Mouse (Mus musculus): ENCODE measurements around the gene Arhgdib.

The Arhgdib gene

DNA sequence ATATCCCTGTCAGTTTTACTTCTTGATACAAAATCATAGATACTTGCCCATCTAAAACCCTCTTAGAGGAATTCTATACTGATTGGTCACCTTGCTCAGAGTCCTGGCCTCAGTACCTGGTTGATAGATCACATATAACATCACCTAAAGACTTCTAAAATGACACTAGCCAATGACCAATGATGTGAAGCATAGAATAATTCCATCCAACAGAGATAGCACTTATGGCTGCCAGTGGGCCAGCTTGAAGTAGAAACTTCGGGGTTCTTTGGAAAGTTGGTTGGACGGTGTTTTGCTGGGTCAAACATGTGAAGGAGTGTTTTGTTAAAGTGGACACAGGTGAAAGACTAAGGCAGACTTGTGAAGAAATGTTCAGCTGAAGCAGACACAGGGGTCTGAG, 8.5 kb upstream of the Arhgdib start:
- no peak for DNase-seq (ENCODE audit: low read depth, low spot score)

DNA sequence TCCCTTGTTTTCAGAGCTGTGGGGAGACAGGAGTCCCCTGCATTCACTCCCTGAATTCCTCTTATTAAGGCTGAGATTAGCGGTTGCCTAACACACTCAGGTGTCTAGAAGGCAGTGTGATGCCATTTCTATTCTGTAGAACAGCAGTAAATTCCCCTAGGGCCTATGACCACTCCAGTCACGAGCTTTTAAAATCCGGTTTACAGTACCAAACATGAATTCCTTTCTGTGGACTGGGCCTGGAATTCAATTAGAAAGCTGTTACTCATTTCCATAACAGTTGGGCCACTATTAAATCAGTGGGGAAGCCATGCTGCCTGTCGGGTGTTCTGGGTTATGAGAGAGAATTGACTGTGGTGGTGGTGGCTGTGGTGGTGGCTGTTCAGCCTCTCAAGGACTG, 6.0 kb upstream of the Arhgdib start:
- no peak for DNase-seq (ENCODE audit: low read depth, low spot score)

DNA sequence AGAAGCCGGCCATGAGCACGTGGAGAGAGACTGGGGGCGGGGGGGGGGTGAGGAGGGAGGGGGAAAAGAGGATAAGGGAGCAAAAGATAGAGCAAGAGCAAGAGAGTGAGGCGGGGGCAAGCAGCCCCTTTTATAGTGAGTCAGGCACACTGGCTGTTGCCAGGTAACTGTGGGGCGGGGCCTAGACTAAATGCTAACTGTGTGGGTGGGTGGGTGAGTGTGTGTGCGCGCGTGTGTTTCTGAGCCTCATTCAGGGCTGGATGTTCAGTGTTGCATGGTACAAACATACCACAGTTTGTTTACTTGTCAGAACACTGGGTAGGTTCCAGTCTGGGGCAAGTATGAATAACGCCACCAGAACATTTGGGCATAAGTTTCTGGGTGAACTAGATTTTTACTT, 5.2 kb upstream of the Arhgdib start:
- no peak for DNase-seq (ENCODE audit: low read depth, low spot score)

GRCm38 (mm10) chr6:136946241-136946640, 4.5 kb upstream of the Arhgdib start:
- no peak for DNase-seq (ENCODE audit: low read depth, low spot score)

- no peak for DNase-seq (ENCODE audit: low read depth, low spot score)
Measured at GRCm38 (mm10) chr6:136944511-136944910, 2.8 kb upstream of the Arhgdib start.

GRCm38 (mm10) chr6:136943392-136943791, 1.7 kb upstream of the Arhgdib start:
- DNase-seq (ENCODE audit: low read depth, low spot score): no peak

DNA sequence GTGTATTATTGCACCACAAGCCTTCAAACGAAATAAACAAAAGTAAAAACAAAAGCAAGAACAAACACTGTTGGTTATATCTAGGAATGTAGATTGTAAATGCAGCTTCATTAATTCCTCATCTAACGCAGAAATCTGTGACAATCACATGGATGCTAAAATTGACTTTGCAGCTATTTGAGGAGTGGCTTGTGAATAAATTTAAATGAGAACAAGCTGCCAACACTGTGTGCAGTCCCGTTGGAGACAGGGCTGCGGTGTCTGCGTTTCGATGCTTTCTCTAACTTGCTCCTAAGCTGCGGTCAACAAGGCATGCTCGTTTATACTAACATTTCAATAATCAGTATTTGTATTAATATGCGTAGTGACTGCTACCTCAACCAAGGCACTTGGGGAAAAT, 581 bp upstream of the Arhgdib start:
- DNase-seq (ENCODE audit: low read depth, low spot score): no peak

GRCm38 (mm10) chr6:136940188-136940960, 1.3 kb downstream of the Arhgdib start:
- DNase-seq (ENCODE audit: low read depth, low spot score): no peak

DNA sequence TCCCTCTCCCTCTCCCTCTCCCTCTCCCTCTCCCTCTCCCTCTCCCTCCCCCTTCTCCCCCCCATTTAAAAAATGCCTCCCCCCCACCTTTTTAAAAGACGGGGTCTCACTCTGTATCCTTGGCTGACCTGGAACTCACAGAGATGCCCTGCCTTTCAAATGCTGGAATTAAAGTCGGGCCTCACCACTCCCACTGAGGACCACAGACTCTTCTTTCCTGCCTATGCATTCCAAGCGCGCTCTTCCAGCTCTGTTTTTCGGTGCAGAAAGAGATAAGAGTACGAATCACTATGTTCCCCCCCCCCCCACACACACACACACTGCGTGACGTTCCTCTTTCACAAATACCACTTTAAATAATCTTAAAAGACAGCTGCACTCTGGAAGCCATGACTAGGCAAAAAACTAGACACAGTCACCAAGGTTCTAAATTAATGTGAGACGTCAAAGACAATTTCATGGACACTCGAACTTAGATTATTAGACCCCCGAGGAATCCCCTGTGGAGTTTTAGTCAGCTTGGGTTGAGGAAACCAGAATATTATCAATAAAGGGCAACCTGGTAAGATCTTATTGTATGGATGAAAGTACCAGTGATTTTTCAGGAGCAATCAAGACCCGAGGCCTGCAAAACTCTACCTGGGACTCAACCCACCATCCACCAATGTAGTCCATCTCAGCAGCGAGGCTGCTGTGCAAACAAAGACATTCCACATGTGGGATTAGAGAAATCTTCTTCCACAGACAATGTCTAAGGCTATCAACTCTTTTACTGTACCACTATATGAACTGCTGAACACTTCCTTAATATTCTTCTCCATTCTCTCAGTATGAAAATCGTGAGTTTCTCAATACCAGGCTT, 2.1 kb downstream of the Arhgdib start:
- no peak for DNase-seq (ENCODE audit: low read depth, low spot score)

GRCm38 (mm10) chr6:136938331-136939126, 3.2 kb downstream of the Arhgdib start:
- DNase-seq (ENCODE audit: low read depth, low spot score): no peak

DNA sequence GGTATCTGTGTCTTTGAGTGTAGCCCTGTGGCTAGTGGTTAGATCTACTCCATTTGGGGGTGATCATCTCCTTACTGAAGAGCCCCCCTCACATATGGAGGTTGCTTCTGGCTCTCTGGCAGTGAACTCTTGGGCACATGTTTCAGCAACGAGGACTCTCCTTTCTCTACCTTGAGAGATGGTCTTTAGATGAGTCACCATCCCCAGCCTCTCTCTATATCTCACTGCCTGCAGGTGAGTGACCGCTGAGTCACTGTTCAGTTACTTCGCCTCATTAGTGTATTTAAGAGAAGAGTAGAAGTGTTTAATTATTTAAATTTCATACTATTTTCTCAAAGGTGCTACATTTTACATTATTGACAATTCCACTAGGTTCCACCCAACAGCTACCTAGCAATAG, 4.6 kb downstream of the Arhgdib start:
- no peak for DNase-seq (ENCODE audit: low read depth, low spot score)

- no peak for DNase-seq (ENCODE audit: low read depth, low spot score)
Measured at GRCm38 (mm10) chr6:136936361-136936760, 5.3 kb downstream of the Arhgdib start.

DNA sequence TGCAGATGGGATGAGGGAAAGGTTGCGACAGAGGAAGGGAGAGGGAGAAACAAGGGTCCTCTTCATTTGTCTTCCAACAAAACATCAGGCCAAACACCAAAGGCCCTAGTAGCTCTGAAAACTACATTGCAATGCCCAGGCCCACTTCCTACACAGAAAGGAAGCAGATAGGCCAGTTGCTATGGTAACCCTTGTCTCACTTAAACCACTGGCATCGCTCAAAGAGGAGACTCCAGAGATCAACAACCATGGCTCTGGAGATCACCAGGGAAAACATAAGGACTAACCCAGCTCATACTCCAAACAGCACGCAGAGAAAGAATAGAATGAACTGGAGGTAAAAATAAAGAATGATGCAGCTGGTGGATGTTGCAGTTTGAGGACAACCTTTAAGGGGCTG, 6.5 kb downstream of the Arhgdib start:
- DNase-seq (ENCODE audit: low read depth, low spot score): no peak

- no peak for DNase-seq (ENCODE audit: low read depth, low spot score)
Measured at GRCm38 (mm10) chr6:136934068-136934467, 7.6 kb downstream of the Arhgdib start.

- no peak for DNase-seq (ENCODE audit: low read depth, low spot score)
Measured at GRCm38 (mm10) chr6:136931246-136931645, 10.5 kb downstream of the Arhgdib start.

- peak; percentile 59 for DNase-seq (ENCODE audit: low read depth, low spot score)
Measured at GRCm38 (mm10) chr6:136930677-136931076, 11.0 kb downstream of the Arhgdib start.

DNA sequence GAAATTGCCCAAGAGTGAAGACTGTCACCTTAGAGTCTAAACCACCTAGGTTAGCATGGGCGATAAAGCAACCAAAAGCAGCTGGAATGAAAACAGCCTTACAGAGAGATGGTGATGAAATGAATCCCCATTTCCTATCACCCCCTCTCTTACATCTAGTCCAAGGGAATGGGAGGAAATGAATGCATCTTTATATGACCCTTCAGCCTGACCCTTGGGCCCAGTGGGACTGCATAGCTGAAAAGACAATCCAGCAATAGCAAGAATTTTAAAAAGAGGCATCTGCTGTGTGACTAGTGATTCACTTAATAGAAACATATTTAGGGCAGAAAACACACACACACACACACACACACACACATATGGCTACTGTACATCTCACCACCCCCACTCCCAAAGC, 14.1 kb downstream of the Arhgdib start:
- no peak for DNase-seq (ENCODE audit: low read depth, low spot score)

- no peak for DNase-seq (ENCODE audit: low read depth, low spot score)
Measured at GRCm38 (mm10) chr6:136925049-136925448, 16.6 kb downstream of the Arhgdib start.

DNA sequence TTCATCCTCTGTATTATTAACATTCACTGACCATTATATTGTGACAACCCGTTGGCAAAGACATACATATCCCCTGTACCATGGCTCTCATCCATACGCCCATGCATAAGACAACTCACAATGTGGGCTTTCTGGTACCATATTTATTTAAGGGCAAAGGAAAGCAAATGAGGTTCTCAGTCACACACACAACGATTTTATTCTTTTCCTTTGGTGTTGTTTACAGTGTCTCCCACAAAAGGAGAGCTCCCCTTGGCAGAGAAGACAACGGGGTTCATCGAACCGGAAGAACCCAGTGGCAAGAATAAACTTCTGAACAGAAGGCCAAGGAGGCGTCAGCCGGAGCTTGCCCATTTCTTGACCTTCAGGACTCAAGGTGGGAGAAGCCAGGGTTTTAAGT, 18.2 kb downstream of the Arhgdib start, which contains the start of gene Pde6h:
Gene Pde6h (plus strand): TSS at position 301 of the 400 bp plus-strand sequence.
- no peak for DNase-seq (ENCODE audit: low read depth, low spot score)

DNA sequence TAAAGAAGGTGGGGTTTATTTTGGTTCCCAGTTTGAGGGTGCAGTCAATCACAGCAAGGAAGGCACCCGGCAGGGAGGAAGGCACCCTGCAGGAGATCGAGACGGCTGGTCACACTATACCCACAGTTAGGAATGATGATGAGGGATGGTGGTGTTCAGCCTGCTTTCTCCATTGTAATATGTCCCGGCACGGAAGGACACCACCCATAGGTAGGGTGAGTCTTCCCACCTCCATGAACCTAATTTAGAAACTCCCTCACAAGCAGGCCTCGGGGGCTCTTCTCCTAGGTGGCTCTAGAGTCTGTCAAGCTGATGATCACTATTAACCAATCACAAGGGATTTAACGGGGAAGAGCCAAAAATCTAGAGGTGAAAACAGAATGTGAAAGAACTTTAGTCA, 18.8 kb downstream of the Arhgdib start:
- DNase-seq (ENCODE audit: low read depth, low spot score): no peak

GRCm38 (mm10) chr6:136922080-136922479, 19.6 kb downstream of the Arhgdib start, which contains the start of gene Erp27:
Gene Erp27, minus strand, starts transcription at chr6:136922180.
- DNase-seq (ENCODE audit: low read depth, low spot score): no peak

DNA sequence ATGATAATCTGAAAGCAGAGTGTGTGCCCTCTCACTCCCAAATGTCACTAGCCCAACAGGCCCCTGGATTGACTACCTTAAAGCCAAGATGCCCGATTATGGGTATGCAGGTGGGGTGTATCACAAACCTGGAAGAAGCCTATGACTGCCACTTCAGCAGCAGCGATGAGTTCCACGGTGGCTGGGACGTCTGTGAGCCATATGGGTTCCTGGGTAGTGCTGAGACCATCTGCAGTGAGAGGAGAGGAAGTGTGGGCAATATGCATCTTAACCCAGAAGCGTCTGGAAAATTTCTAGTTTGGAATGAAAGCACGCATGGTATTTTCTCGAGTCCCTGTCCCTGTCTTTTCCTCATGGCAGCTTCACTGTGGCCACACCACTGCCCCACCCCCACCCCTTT, 20.1 kb downstream of the Arhgdib start:
- no peak for DNase-seq (ENCODE audit: low read depth, low spot score)
